Comparison of ENCODE assay signal across 8 mouse cellular contexts in genomic region chr4:141538408-141539212, GRCm38 (mm10). TPM values are rescaled to one million over a fixed set of nuclear protein-coding genes. Genes with fewer than 3 reads are reported as not detected.
DNase-seq lines count a peak whose midpoint lies in the region; ATAC-seq and TF ChIP-seq lines count a peak whose summit lies in the region.

Gene Spen (minus strand): TSS chr4:141538597.

- peak within 1 kb of the TSS; percentile 89 for H3K27ac ChIP-seq in hindbrain, embryonic 15.5 days (replicated peaks)
- H3K27ac ChIP-seq in left cerebral cortex, adult 2 months, result peak within 1 kb of the TSS; percentile 99
- H3K27ac ChIP-seq in macrophage, result peak within 1 kb of the TSS; percentile 84

- H3K79me2 ChIP-seq in macrophage (ENCODE audit: inconsistent target), result peaks cover 39% of the 10 kb centered on the region

- peak; percentile 79 for DNase-seq in WW6 (ENCODE audit: low read depth, low spot score)
- peak; percentile 86 to 93 for DNase-seq in cerebellum, postnatal 36 days
- DNase-seq in frontal cortex, postnatal 36 days (ENCODE audit: low spot score in 2 of 2), result peak; percentile 90 to 92
- peak; percentile 93 to 95 for DNase-seq in left cerebral cortex, adult 2 months (ENCODE audit: extremely low spot score in 1 of 2, low spot score in 2 of 2)
- peak; percentile 95 for DNase-seq in retina, postnatal 7 days (ENCODE audit: low read depth, low spot score)
- DNase-seq in urinary bladder, adult 18-20 months (ENCODE audit: low spot score in 2 of 2), result peak; percentile 81 to 91

- H3K4me3 ChIP-seq in hindbrain, embryonic 15.5 days, result peak within 1 kb of the TSS; percentile 94
- H3K4me3 ChIP-seq in left cerebral cortex, adult 2 months, result peak within 1 kb of the TSS; percentile 87
- peak within 1 kb of the TSS; percentile 67 for H3K4me3 ChIP-seq in macrophage (ENCODE audit: inconsistent target)

- under 1% methylated on average over 53 of the region's 88 CpGs for WGBS in hindbrain, embryonic 15.5 days
- 2% methylated on average over 56 of the region's 88 CpGs for WGBS in macrophage (ENCODE audit: missing documents)

- TF ChIP-seq CTCF in left cerebral cortex, adult 2 months (IDR thresholded peaks at IDR 0.05), result no peak

- ATAC-seq in hindbrain, embryonic 15.5 days (ENCODE audit: low FRiP score, low read depth), result peak; percentile 89

- H3K36me3 ChIP-seq in hindbrain, embryonic 15.5 days, result no peaks in the 10 kb centered on the region
- no peaks in the 10 kb centered on the region for H3K36me3 ChIP-seq in macrophage (ENCODE audit: inconsistent target)

- H3K9ac ChIP-seq in hindbrain, embryonic 15.5 days, result peak within 1 kb of the TSS; percentile 97

- intact Hi-C loops in left cerebral cortex, adult 2 months (cut with DNase I), result loop anchor here (1.0 to 5.0 kb wide), 2 partner anchors 8 to 334 kb away; partner anchors contain the start of gene Efhd2

- no peaks in the 10 kb centered on the region for H3K27me3 ChIP-seq in hindbrain, embryonic 15.5 days

- H3K4me2 ChIP-seq in hindbrain, embryonic 15.5 days, result peak within 1 kb of the TSS; percentile 72

- peaks cover 33% of the 10 kb centered on the region for H3K4me1 ChIP-seq in hindbrain, embryonic 15.5 days (replicated peaks)

- H3K9me3 ChIP-seq in hindbrain, embryonic 15.5 days, result no peaks in the 10 kb centered on the region

RNA-seq across cellular contexts. Expression of gene Spen, which starts in this region (rescaled TPM):
- polyA plus RNA-seq in hindbrain, embryonic 15.5 days (2015; fragmentation: Nextera tagmentation; extraction: Ambion mirVana), result 15.3 and 17.1 TPM in 2 replicates
- 10 to 100 TPM; 68.0 to 73.2 TPM for total RNA-seq in left cerebral cortex, adult 2 months (2021)
- total RNA-seq in macrophage (2018; cell fraction: chromatin; rRNA removed), result 100 to 1,000 TPM in 24 of 26 experiments, 10 to 100 TPM in 2; 68.8 to 720 (median 236) TPM
- total RNA-seq in macrophage (2018; cell fraction: cytosol; rRNA removed), result 10 to 100 TPM; 19.1 to 56.6 (median 39.3) TPM
- total RNA-seq in macrophage (2018; cell fraction: nucleus; rRNA removed), result 100 to 1,000 TPM in 19 of 26 experiments, 10 to 100 TPM in 7; 47.8 to 495 (median 124) TPM
- 18.2 to 31.4 TPM (median 19.2 TPM) in 3 replicates for polyA plus RNA-seq in macrophage (2018)

Comparison
In these comparisons a context has a peak if more than half of its experiments do, and no peak if none do; other contexts are left out.
1. Peak in every context shown above with its lines: DNase-seq, ATAC-seq, H3K4me3 ChIP-seq and H3K27ac ChIP-seq.